Mouse (Mus musculus) ovary, postnatal 10 days (tissue): ENCODE data around the gene St7l.
A peak's percentile ranks its signal among the peaks of the same experiment; 100 is the strongest.
"Not testable (repeated sequence)": the region's sequence is repeated elsewhere in the genome, so short reads cannot be mapped to it uniquely, and the experiment has no call there.

ENCODE experiments used
- DNase-seq: peaks from one replicate; pipeline ENCODE4 v3.0.0; 2022; ENCODE audit warnings: low spot score

The St7l gene

DNA sequence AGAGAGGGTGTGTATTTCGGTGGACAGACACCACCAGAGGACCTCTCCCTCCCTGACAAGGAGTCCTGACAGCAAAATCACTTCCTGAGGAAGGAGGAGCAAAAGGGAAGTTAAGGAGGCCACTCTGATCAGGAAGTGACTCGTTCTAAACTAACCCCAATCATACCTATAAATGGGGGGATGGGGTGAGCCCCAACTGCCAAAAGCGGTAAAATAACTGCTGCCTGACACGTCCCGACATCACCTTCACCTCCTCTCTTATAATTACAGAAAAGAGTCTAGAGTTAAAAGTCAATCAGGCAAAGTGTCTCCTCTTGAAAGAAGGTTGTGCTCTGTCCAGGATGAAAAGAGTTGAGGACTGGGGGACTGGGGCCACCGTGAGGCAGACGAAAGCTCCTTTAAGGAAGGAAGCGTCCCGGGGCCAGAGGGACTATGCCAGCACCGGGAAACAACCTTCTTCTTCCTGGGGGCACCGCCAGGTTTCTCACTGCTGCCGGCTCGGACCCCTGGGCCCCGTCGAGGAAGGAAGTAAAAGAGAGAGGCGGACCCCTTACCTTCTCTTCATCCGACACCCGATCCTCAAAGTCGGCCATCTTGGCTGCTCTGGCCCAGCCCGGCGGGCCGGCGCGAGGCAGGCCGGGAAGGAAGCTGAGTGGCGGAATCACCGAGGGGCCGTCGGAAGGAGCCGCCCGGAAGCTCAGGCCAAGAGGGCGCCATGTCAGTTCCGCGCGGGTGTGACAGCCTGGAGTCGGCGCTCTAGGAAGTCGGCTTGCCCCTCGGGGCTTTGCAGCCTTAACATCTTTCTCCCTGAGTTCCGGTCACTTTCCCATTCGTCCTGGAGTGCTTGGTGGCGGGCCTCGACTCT is at the start of gene St7l, which contains the start of gene Capza1:
Gene St7l, plus strand, starts transcription at position 220 of the 865 bp plus-strand sequence.
Gene Capza1, minus strand, starts transcription at position 720 of the 865 bp plus-strand sequence.
- peak; percentile 63 for DNase-seq

DNA sequence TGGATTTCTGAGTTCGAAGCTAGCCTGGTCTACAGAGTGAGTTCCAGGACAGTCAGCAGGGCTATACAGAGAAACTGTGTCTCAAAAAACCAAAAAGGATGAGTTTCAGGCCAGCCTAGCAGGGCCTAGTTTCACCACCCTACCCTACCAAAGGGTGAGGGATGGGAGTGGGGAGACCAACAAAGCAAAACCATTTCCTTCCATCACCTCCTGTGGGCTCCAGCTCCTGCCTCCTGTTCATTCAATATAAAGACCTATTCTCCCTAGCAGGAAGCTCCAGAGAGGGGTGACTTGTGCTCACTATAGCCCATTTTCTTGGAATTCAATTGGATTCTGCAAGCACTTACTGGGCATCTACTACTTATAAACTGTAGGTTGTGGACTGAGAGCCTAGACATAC is 49.1 kb upstream of the St7l start:
- no peak for DNase-seq

DNA sequence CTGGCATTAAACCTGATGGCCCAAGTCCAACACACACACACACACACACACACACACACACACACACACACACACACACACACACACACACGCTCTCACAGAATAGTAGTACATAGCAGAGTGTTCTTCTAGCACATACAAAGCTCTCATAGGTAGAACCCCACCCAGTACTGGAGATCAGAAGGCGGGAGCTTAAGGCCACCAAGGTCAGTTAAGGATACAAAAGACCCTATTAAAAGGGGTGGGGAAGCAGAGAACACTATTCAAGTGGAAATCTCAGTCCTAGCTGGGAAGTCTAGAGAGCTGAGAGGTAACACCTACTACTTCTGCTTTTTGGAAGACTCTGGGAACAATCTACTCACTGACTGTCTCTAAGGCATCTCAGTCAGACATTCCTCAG is 48.5 kb upstream of the St7l start:
- DNase-seq: no peak

DNA sequence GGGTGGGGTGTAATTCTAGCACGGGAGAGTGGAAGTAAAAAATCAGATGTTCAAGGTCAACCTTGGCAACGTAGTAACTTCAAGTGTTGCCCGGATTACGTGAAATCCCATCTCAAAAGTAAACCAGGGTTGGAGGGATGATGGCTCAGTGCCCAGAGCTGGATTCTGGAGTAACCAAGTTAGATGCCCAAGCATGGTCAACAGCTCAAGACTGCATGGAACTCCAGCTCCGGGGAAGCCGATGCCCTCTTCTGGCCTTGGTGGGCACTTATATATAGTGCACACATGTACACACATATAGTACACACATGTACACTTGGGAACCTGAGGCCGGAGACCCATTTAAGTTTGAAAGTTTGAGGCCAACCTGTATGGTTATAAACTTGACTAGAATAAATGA is 47.7 kb upstream of the St7l start:
- no peak for DNase-seq

DNA sequence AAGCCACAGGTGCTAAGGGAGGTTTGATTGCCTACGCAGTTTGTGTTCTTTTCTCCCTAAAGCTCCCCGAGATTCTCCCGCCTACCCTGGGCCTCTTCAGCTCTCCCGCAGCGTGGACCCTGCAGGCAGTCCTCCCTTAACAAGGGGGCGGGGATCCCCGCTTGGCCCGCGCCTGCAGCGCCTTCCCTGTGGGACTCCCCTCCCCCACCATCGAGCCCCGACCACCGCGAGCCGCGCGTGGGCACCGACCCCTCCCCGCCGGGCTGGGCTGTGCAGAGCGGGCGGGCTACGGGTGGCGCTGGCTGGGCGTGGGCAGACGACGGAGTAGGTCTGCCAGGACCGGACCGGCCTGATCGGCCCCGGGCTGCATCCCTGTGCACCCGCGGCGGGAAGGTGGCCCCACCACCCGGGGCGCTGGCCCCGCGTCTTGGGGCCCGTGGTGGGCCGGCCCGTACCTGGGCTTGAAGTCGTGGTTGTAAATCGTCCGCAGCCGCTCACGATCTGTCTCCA is 46.3 kb upstream of the St7l start:
- DNase-seq: peak; percentile 52

DNA sequence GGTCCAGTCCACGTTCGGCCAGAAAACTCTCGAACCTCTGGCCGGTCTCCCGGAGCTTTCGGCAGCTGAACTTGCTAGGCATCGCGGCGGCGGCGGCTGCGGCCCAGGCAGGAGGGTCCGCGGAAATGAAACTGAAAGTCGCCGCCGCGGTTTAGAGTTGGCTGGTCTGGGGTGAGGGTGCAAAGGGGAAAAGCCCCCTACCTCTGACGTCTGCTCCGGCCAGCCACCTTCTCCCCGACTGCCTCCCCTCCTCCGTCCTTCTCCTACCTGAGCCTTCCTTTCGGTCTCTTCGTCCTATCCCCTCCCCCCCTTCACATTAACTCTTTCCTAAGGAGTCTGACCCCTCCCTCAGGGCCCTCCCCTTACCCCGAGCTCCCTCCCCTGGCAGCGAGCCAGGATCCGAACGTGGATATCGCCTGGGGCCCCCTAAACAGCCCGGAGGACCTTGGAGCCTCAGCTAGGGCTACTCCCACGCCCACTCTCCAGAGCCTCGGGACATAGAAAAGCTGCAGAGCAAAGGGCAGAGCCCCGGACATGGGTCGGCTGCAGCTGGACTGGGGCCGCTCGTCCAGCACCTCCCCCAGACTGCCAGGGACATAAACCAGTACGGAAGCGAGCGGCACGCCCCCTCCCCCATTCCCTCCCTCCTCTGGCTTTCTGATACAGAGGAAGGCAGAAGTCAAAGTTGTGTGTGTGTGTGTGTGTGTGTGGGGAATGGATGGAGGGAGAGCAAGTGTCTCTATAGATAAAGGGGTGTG is 45.6 kb upstream of the St7l start, which contains the start of gene Mov10:
Gene Mov10, minus strand, starts transcription at position 573 of the 758 bp plus-strand sequence.
- DNase-seq: peak; percentile 75

DNA sequence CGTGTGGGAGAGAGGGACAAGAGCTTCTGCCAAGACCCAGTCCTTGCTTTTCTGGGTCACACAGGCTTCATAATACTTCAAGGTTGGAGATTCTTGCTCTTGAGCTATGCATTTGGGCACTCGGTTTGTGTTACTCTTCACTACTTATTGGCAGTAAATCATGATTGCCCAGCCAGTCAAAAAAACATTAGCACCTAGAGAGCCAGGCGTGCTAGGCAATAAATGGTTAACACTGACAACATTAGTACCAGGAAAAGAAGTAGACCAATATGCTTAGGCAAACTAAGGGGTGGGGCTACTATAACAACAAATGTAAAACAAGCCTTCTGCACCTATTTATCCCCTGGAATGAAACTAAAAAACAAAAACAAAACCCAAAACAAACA is 45.1 kb upstream of the St7l start:
- no peak for DNase-seq

DNA sequence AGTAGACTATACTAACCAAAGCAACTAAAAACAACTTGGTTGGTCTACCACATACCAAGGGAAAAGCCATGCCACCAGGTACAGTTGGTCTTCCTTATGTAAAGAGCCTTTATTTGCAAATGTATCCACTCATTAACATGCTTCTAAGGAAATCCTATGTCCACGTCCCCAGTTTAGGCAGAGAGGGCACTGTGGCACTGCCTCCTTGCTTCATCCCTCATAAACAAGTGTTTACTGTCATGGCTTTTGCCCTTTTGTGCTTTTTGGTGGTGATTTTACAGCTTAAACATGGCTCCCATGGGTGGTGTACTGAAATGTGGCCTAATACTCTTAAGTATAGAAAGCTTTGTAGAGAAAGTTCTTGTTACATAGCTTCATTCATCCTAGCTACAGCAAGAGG is 43.4 kb upstream of the St7l start:
- no peak for DNase-seq

DNA sequence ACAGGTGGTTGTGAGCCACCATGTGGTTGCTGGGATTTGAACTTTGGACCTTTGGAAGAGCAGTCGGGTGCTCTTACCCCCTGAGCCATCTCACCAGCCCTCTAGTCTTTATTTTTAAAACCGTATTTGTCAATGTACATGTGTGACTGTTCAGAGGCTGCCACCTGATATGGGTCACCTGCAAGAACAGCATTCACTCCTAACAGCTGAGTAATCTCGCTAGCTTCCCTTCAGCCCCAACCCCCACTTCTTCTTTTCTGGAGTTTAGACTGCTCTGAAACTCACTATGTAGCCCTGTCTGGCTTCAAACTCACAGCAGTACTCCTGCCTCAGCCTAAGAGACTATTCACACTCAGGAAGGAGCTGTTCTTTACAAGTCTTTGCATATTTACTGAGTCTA is 41.4 kb upstream of the St7l start:
- no peak for DNase-seq

DNA sequence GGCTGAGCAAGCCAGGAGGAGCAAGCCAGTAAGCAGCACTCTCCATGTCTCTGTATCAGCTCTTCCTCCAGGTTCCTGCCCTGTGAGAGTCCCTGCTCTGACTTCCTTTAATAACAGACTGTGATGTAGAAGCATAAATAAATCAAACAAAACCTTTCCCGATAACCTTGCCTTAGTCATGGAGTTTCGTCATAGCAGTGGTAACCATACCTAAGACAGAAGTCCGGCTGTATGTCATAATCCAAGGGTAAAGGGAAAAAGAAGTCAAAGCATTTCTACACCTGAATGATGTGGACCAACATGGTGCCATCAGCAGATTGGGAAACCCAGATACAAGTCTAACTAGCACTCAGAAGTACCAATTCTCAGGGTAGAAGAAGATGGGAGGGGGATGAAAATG is 28.0 kb upstream of the St7l start:
- no peak for DNase-seq

DNA sequence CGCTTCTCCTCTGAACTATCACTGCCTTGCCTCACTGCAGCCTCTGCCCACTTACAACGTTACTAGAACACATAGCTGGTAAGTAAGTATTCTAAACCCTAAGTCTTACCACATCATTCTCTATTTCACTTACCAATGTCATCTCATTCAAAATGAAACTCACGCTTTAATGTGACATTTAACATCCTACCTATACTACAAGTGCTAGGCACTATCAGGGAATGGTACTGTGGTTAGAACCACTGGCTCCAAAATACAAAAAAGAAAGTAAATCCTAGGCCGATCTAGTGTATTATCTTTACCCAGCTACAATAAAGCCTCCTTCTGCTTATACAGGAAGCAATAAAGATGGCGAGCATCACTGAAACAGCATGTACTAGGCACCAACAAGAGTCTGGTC is 22.8 kb upstream of the St7l start:
- DNase-seq: no peak

DNA sequence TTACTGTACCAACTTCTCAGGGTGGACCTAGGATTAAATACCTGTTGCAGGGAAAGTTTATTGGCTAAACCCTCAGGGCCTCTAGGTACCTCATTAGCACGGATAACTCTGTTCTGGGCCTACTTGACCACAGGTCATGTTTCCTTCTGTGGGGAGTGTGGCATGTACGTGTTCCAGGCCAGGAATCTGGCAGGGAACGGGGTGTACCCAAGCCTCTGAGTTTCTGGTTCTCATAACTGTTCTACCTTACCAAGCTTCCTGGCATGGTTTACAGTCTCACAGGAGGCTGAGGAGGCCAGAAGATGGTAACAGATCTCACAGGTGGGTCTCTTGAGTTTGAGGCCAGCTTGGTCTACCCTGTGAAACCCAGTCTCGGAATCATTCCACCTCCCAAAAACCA is 17.2 kb upstream of the St7l start:
- no peak for DNase-seq

DNA sequence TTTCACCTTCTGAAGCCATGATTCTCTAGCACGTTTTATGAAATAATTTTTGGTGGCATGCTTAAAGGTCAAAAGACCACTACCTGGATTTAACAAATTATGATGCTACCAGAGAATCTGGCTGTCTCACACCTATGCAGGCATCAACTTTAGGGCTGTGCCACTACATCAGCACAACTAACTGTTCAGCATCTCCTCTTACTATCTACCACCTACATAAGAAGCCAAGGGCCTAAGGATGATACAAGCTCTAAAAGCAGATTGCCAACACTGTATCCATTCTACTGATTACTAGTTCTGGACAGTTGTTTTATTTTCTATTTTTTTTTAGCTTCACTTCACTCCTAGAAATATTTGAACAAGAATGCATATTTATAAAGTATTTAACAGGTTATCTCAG is 9.3 kb upstream of the St7l start:
- no peak for DNase-seq

DNA sequence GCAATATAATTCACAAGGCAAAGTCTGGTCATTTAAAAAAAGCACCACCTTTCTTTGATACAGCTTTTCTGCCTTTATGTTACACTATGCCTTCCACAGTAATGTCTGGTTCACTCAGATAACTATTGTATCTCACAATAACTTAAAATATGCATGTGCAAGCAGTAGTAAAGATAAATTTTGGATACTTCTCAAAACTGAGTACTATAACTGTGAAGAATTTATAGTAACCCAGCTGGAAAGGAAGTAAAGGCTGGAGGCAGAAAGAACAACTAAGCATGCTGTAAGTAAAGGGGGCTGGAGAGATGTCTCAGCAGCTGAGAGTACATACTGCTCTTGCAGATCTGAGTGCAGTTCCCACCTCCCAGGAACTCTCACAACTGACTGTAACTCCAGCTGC is 8.9 kb upstream of the St7l start:
- DNase-seq: no peak

DNA sequence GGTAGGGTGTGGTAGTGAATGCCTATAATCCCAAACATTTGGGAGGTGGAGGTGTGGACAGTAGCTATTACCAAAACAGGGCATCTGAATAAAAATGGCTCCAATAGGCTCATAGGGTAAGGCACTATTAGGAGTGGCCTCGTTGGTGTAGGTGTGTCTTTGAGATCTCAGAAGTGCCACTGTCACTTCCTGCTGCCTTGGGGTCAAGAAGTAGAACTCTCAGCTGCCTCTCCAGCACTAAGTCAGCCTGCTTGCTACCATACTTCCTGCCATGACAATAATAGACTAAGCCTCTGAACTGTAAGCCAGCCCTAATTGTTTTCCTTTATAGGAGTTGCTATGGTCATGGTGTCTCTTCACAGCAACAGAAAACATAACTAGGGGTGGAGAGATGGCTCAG is 7.7 kb upstream of the St7l start:
- no peak for DNase-seq

DNA sequence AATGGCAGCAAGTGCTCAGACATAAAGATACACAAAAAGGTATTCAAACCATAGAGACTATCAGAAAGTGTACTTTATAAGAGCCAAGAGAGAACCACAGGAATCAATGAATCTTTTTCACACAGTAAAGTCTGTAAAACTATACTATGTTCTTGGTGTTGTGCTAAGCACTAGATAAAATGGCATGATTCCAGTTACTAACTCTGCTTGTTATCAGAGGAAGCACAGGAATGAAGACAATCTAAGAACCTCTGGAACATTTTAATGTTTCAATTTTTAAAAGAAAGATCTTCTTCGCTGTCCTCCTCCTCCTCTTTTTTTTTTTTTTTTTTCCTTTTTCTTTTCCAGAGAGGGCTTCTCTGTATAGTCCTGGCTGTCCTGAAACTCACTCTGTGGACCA is 5.2 kb upstream of the St7l start:
- DNase-seq: no peak

DNA sequence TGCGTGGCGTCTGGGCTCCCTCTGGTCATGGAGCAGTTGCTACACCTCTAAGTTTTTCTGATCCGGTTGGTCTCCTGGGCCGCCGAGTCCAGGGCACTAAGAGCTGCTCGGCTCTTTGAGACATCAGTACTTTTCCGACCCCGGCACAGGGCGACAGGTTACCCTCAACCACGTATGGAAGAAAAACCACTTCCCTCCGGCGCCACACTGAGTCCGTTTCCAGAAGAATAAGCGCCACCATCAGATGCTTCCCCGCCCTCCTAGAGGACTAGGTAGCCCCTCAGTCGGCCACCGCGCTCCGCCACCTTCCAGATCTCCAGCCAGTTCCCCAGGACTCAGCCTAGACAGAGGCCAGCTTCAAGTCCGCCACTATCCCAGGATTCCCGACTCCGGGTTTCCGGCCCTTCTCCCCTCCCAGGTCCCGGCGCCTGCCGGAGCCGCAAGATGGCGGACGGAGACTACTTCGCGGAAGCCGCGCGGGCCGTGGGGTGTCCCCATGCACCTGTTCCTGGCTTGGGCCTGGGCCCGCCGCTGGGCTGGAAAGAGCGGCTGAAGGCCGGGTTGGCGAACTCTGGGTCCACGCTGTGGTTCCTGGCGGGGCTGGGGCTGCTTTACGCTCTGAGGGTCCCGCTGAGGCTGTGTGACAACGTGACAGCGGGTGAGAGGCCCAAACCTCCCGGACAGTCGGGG is 991 bp downstream of the St7l start:
- peak; percentile 84 for DNase-seq

DNA sequence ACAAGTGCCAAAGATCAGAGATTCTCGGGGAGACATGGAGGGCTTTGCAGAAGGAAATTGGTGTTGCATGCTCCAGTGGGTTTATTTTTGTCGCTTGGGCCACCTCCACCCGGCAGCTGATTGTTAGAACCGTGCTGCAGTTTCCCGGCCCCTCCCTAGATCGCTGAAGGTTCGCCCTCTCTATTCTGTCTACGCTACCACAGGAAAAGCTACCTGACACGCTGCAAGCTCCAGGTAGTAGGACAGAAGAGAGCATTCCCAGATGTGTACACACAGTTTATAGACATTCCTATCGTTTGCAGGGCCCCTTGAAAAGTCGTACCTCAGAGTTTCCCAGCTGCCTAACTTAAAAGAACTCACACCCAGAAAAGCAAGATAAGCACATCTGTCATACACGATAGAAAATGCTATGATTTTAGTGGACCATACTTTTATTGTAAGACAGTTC is 1.6 kb downstream of the St7l start:
- no peak for DNase-seq

DNA sequence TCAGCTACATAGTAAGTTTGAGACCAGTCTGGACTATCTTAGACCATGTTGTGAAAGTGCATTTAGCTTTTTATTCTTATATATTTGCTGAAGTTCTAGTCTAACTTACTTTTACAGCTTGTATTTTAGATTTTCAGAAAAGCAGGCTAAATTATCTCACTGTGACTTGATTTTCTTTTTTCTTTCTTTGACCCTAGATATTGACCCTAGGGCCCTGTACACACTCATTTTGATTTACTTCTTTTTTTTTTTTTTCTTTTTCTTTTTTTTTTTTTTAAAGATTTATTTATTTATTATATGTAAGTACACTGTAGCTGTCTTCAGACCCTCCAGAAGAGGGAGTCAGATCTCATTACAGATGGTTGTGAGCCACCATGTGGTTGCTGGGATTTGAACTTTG is 2.9 kb downstream of the St7l start:
- not testable (repeated sequence) for DNase-seq

DNA sequence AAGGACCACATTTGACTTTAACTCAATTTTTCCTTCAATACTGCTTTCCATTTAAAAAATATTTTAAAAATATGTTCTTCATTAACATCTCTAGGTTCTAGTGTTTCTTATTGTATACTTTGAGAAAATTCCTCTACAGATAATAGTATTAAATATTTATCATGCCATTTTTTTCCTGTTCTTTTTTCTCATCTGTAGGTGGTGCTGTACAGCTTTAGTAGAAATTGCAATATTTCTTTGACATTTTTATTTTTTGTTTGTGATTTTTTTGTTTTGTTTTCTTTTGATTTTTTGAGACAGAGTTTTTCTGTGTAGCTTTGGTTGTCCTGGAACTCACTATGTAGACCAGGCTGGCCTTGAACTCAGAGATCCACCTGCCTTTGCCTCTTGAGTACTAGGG is 5.8 kb downstream of the St7l start:
- no peak for DNase-seq

DNA sequence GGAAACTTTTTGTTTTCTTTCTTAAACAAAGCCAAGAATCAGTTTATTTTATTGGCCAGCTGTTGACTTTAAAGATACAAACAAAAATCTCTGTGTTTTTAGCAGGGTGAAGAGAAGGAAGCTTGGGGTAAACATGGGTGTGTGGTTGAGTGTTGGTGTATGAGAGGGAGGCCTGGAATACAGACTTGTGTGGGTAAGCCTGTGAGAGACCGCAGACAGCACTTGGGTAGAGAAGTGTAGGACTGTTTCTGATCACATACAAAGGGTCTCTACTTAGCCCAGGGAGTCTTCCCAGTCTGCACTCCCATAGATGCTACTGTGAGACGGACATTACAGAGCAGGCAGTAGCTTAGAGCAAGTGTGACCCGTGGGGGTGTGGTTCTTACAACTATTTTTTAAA is 24.8 kb downstream of the St7l start:
- DNase-seq: no peak

DNA sequence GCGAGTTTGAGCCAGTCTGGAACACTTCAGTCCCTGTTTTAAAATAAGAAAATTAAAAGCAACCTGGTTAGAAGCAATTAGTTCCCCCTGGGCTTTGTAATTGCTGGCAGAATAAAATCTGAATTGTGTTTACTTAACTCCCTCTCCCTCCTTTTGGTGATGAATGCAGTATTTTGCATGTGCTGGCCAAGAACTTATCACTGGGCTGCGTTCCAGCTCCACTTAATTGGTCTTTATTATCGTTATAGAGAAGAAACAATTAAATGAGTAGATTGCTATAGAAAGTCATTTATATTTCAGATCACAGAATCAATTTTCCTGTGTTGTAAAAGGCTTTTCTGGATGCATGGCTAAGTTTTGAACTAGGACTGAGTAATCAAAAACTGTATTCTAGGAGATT is 32.3 kb downstream of the St7l start:
- no peak for DNase-seq
